Mouse (Mus musculus): ENCODE measurements around the gene Henmt1.

Gene Henmt1

GRCm38 (mm10) chr3:108997762-108998161 is 58.1 kb downstream of the Henmt1 start:
- peak; percentile 41 for DNase-seq (ENCODE audit: low spot score)

- no peak for DNase-seq (ENCODE audit: low spot score)
These were observed 59.5 kb downstream of the Henmt1 start for GRCm38 (mm10) chr3:108999173-108999572.

- no peak for DNase-seq (ENCODE audit: low spot score)
These were observed 66.1 kb downstream of the Henmt1 start for GRCm38 (mm10) chr3:109005777-109006176.

GRCm38 (mm10) chr3:109008180-109008579 is 68.5 kb downstream of the Henmt1 start:
- no peak for DNase-seq (ENCODE audit: low spot score)
